Comparison of ENCODE assay signal across 16 mouse cellular contexts in the genomic region with DNA sequence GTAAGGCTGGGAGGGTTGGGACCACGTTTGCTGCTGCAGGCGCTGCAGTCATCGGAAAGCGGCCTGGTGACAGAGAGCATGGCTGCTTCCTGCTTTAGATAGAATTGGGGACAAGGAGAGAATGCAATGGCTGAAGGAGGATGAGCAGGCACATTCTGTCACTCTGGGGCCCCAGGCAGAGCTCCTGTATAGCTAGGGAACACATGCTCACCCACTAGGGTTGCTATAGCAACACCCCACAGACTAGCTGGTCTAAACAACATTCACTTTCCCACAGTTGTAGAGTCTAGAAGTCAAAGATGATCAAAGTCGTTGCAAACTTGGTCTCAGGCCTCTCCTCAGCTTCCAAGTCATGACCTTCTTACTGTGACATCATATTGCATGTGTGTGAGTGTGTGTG. TPM values are rescaled to one million over a fixed set of nuclear protein-coding genes. Genes with fewer than 3 reads are reported as not detected.
DNase-seq lines count a peak whose midpoint lies in the region; ATAC-seq and TF ChIP-seq lines count a peak whose summit lies in the region.
"Had no signal": no experiment of that assay in that cellular context is flagged by ENCODE, and none has a peak within 500 bp of the region (broad histone marks: within the 10 kb centered on the region; RNA-seq: fewer than 3 reads in every experiment).

No protein-coding gene starts in this region.

- no peak overlapping the region for H3K27ac ChIP-seq in left cerebral cortex, adult 2 months
- H3K27ac ChIP-seq: hindbrain, embryonic 15.5 days; limb, embryonic 12.5 days; neural tube, embryonic 15.5 days had no signal

- DNase-seq in CD4-positive, CD25-positive, alpha-beta regulatory T cell, adult 2 months (ENCODE audit: low read depth, low spot score), result peak; percentile 18
- peak; percentile 62 for DNase-seq in right cerebral cortex, adult 18-20 months
- no peak for DNase-seq in right cerebral cortex, postnatal 4 days
- DNase-seq in left cerebral cortex, adult 2 months (ENCODE audit: extremely low spot score in 1 of 2, low spot score in 2 of 2), result peak; percentile 32 to 36
- DNase-seq in right cerebral cortex, postnatal 25 days, result peak; percentile 25
- DNase-seq in cerebellum, adult 11 months, result no peak
- DNase-seq in lung, adult 2 months, result no peak
- DNase-seq: adrenal gland, postnatal 25 days; gastrocnemius, postnatal 14 days; kidney, adult 9 months; liver, postnatal 0 days; thymus, adult 18-20 months had no signal

- TF ChIP-seq POLR2A in lung, adult 2 months (IDR thresholded peaks at IDR 0.05; ENCODE audit: borderline replicate concordance, extremely low read depth, low read depth, low read length), result no peak

- intact Hi-C loops in left cerebral cortex, adult 2 months (cut with DNase I), result no loop called here

- H3K4me1 ChIP-seq in lung, adult 2 months (ENCODE audit: control insufficient read depth, insufficient read depth, low read length), result no peaks in the 10 kb centered on the region
- H3K4me1 ChIP-seq: limb, embryonic 12.5 days had no signal

- H3K4me3 ChIP-seq in left cerebral cortex, adult 2 months, result no peak overlapping the region
- H3K4me3 ChIP-seq in lung, adult 2 months (replicated peaks; ENCODE audit: extremely low read depth, low read depth, low read length), result no peak overlapping the region
- H3K4me3 ChIP-seq: hindbrain, embryonic 15.5 days; limb, embryonic 12.5 days; neural tube, embryonic 15.5 days had no signal

- no peak for ATAC-seq in CD4-positive, CD25-positive, alpha-beta regulatory T cell, adult 4 months
- ATAC-seq: liver, postnatal 0 days had no signal

- WGBS in lung, adult 2 months, result 70% methylated on average over 5 of the region's 5 CpGs

- no peak for TF ChIP-seq CTCF in left cerebral cortex, adult 2 months (IDR thresholded peaks at IDR 0.05)
- TF ChIP-seq CTCF in lung, adult 2 months (IDR thresholded peaks at IDR 0.05; ENCODE audit: insufficient read depth, low read length), result no peak

RNA-seq across cellular contexts. Expression of a gene that starts 29.9 kb away (rescaled TPM):
- polyA plus RNA-seq in CD4-positive, CD25-positive, alpha-beta regulatory T cell, adult 4 months (2017; shearing (Covaris generic)), result 100 to 1,000 TPM; 144 to 743 TPM
- 100 to 1,000 TPM; 337 to 355 TPM for total RNA-seq in left cerebral cortex, adult 2 months (2021)
- 44.4 and 49.7 TPM in 2 replicates for polyA plus RNA-seq in lung, adult 2 months (2012; rRNA removed)

Comparison
In these comparisons a context has a peak if more than half of its experiments do, and no peak if none do; other contexts are left out.
1. DNase-seq: peak in CD4-positive, CD25-positive, alpha-beta regulatory T cell, adult 2 months (single experiment), right cerebral cortex, adult 18-20 months (single experiment), left cerebral cortex, adult 2 months (2 of 2) and right cerebral cortex, postnatal 25 days (single experiment); none in right cerebral cortex, postnatal 4 days (single experiment), cerebellum, adult 11 months (single experiment) and lung, adult 2 months (single experiment).